Mouse (Mus musculus) embryonic fibroblast, embryonic 13.5 days (primary cell): Measurements from ENCODE around the gene Syne3. TPM values are rescaled to one million over a fixed set of nuclear protein-coding genes. Genes with fewer than 3 reads are reported as not detected.

Experiments used
- H3K27ac ChIP-seq: 2 replicates; pipeline ENCODE4 v1.5.1; 2012; ENCODE audit warnings: low read length, control low read depth, inconsistent platforms; ENCODE audit not compliant: insufficient read depth
- H3K4me1 ChIP-seq: 2 replicates; pipeline ENCODE4 v1.6.1; 2011; ENCODE audit warnings: low read length; ENCODE audit not compliant: control insufficient read depth, insufficient read depth
- H3K4me3 ChIP-seq: 2 replicates; pipeline ENCODE4 v1.5.1; 2011; ENCODE audit warnings: mild to moderate bottlenecking, control low read depth, low read length; ENCODE audit not compliant: insufficient read depth
- CTCF ChIP-seq: IDR thresholded peaks from 2 replicates; pipeline ENCODE4 v1.5.1; 2011; ENCODE audit warnings: mild to moderate bottlenecking, control low read depth, low read length, moderate library complexity, borderline replicate concordance; ENCODE audit not compliant: insufficient read depth
- POLR2A ChIP-seq: IDR thresholded peaks from 2 replicates; pipeline ENCODE4 v1.6.1; 2011; ENCODE audit warnings: low read depth, mild to moderate bottlenecking, control low read depth, low read length, moderate library complexity
- polyA plus RNA-seq: library from polyadenylated mRNA; stranded (reverse); fragments of >200 nt; gene quantifications from 2 replicates; pipeline ENCODE4 v1.2.4, GENCODE M21; 2011; ENCODE audit warnings: low read depth; ENCODE audit not compliant: missing spikeins, insufficient read length

Syne3 gene
- polyA plus RNA-seq, 1 experiment: 15.9 TPM

DNA sequence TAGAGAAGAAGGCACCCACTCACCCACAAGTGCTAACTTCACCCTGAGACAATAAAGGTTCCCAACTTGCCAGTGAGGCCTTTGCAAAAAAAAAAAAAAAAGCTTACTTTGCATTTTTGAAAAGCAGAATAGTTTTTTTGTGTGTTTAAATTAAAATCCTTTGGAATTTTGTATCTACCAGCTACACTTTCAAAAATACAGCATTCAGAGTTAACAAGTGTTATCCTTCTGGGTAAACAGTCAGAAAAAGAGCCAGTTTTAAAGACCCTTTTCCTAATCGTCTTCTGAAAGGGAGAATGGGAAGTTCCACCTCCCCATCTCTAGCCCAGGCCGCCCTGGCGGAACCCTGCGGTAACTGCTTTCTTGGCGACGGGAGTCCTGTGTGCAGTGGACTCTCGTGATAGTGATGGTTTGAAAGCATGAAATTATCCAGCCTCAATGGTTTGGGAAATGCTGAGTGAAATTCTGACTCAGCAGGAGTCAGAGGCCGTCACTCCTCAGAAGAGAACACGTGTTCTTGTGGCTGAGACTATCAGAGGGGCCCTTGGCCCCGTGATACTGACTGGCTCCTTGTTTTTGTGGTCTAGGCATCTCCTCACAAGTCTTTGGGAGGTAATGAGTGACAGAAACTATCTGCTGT lies 16.5 kb upstream of the Syne3 start:
- no peak for TF ChIP-seq POLR2A
- no peak for TF ChIP-seq CTCF

DNA sequence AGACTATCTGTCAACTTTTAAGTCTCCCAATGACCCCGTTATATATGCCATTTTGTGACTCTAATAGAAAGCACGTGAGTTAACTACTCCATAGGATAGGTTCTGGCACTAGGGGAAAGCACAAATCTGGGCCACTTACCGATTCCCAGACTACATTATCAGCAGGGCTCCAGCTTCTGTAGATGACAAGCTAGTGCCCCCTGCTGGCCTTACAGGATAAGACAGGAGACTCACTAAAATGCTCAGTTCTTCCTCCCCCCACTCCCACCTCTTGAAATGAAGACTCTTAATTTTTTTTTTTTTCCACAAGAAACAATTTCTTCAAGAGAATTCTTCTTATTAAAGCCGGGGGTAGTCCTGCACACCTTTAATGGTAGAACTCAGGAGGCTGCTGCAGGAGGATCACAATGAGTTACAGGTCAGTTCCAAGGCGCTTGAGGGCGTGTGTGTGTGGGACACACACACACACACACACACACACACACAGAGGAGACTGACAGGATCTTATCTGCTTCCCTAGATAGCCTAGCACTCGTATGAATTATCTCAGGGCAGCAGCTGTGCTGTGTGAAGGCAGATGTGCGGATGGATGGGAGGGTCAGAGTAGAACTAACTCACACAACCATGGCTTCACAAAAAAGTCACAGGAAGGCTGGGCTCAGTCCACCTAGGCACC lies 15.8 kb upstream of the Syne3 start:
- Histone ChIP-seq H3K4me1 (peaks cover 3% of the 10 kb centered on the region; the same call in 1 of the 2 replicates), H3K27ac (no peak overlapping the region), H3K4me3 (no peak overlapping the region)
- peak; percentile 46; the same call in 1 of the 2 replicates for TF ChIP-seq CTCF
- TF ChIP-seq POLR2A: no peak

More for the DNA sequence above, 16.5 kb upstream of the Syne3 start:
- Histone ChIP-seq H3K4me3 (no peak overlapping the region), H3K27ac (no peak overlapping the region), H3K4me1 (peaks cover 3% of the 10 kb centered on the region; the same call in 1 of the 2 replicates)

DNA sequence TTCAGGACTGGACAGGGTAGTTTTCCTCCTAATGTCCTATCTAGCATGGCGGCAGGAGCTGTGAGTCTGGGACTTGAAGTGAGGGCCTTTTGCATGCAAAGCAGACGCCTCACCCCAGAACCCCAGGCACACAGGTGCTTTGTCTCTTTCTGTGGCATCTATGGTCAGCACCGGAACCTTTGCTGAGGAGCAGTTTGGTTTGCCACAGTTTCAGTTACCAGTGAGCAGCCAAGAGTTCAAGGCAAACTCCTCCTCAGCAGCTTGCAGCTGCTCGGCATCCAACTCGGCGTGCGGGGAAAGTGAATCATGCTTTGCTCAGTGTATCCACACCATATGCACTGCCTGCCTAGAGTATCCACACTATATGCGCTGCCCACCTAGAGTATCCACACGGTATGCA lies 13.2 kb upstream of the Syne3 start:
- Histone ChIP-seq H3K4me3 (no peak overlapping the region), H3K27ac (no peak overlapping the region), H3K4me1 (peaks cover 3% of the 10 kb centered on the region; the same call in 1 of the 2 replicates)
- TF ChIP-seq POLR2A (no peak), CTCF (no peak)

DNA sequence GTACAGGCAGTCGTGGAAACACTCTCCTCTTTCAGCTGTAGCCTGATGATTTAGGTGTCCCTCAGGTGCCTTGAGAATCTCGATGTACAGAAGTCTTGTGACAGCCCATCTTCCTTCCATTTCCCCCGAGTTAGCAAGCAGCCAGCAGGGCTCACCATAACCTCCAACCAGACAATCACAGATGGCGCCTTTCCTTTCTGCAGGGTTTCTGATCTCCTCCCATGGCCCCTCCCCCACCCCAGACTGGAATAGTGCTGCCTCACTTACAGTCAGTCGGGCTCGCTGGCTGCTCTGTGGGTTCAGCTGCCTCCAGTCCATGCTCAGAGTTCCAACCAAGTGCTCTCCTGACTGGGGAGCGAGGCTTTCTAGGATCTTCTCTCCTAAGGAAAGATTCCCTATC lies 12.5 kb upstream of the Syne3 start:
- Histone ChIP-seq H3K4me3 (no peak overlapping the region), H3K4me1 (peaks cover under 1% of the 10 kb centered on the region; the same call in 1 of the 2 replicates), H3K27ac (no peak overlapping the region)
- TF ChIP-seq CTCF: no peak
- no peak for TF ChIP-seq POLR2A

DNA sequence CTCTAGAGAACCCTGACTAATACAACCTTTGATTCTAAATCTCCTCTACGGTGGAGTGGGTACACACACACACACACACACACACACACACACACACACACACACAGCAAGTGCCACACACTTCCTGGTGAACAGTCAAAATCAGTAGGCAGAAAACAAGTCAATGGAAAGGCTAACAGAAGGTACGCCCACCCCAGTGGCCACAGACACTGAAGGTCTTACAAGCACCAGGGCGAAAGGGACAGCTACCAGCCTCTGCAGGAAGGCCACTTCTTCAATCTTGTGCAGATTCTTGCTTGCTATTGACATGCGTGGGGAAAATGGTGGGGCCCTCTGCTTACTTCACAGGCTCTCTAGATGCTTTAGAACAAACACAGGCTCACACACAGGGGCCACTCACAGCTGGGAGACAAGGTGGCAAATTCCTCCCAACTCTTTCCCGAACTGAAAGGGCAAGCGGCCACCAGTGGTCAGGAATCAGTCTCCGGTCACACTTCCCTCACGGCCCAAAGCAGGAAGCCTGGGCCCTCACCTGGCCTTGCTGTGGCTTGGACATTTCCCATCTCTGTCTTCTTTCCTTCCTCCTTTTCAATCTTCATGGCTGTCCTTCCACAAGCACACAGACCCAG lies 11.9 kb upstream of the Syne3 start:
- TF ChIP-seq CTCF (no peak), POLR2A (no peak)
- H3K4me3 ChIP-seq: no peak overlapping the region
- H3K27ac ChIP-seq: no peak overlapping the region
- peaks cover 5% of the 10 kb centered on the region; the same call in 1 of the 2 replicates for H3K4me1 ChIP-seq

DNA sequence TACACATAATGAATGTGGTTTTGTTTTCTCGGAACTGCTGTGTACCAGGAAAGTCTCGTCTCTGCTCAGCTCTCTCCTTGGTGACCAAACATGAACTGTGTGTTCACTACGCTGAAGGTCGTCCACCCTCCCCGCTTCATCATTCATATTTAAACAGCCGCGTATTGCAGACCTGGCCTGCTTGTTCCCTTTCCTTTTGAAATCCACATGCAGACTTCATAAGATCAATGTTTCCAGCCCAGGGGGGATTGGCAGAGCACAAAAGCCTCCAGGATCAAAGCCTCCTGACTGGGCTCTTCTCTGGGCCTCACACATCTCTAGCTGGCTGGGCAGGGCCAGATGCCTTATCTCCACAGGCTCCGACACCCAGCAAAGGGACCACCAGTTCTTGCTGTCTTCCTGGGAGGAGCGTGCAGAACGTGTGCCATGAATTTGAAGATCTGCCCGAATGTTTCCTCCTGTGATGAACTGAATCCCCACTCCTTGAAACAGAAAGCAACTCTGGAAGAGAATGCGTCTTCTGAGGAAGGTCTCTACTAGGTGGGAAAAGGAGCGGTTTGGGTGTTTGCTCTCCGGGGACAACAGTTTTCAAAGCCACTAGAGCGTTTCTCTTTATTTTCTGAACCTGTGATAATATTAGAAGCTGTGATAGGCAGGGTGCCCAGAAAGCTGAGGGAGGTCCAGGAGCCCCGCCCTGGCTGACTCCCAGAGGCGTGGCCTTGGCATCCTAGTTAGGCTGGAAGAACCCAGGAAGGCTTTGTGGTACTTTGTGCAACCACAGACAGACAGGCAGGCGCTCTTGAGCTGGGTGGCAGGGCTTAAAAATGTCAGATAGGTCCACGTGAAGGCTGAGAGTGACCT lies 10.0 kb upstream of the Syne3 start:
- Histone ChIP-seq H3K27ac (no peak overlapping the region), H3K4me3 (no peak overlapping the region), H3K4me1 (peaks cover 5% of the 10 kb centered on the region; the same call in 1 of the 2 replicates)
- TF ChIP-seq CTCF (no peak), POLR2A (no peak)

DNA sequence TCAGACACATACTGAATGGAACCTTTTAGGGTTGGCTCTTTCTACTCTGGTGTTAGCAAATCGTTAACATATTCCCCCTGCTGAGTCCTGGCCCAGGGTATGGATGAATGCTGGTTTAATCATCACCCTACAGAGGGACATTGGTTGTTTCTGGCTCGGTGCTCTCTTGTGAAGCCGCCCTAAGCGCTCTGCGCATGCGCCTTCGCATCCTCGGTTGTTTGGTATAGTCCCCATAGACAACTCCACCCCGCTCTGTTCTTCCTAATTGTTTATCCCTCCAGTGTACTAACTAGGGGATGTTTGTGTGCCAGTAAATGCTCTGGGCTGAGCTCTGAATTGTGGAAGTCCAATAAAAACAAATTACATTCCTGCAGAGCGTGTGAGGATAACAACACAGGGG lies 7.0 kb upstream of the Syne3 start:
- Histone ChIP-seq H3K4me1 (peaks cover 12% of the 10 kb centered on the region), H3K27ac (peak overlapping the region; percentile 56), H3K4me3 (no peak overlapping the region)
- TF ChIP-seq POLR2A: no peak
- TF ChIP-seq CTCF: no peak

DNA sequence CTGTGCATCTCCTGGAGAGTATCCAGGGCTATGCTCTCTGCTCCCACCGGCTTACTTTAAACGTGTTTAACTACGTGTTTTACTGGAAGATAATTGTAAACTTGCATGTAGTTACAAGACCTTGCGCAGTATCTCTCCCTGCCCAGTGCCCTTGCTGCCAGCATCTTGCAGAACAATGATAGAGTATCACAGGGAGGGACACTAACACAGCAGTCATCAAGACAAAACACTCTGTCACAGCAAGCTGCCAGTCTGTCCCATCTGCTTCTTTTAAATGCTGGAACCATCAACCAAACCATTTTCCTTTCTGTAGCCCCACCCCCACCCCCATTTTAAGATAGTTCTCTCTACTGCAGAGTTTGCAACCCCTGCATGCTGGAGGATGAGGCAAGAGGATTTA lies 6.6 kb upstream of the Syne3 start:
- H3K4me1 ChIP-seq: peaks cover 12% of the 10 kb centered on the region
- no peak for TF ChIP-seq CTCF
- no peak for TF ChIP-seq POLR2A
- H3K27ac ChIP-seq: peak overlapping the region; percentile 56
- no peak overlapping the region for H3K4me3 ChIP-seq

DNA sequence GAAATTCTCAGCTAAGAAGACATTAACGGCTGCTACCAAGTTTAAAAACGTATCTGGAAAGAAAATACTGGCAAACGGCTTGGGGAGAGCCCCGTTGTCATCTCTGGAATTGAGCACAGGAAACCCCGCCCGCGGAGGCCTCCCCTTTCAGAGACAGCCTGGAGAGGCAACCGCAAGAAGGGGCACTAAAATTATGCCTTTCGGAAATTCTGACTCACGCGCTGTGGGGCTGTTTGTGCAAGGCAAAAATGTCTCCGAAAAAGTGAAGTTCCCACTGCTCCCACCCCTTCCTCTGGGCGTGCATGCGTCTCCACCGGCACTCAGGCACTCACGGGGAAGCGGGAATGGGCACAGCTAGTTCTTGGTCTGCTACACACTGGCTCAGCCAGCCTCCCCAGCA lies 3.5 kb upstream of the Syne3 start:
- H3K4me3 ChIP-seq: no peak overlapping the region
- peak overlapping the region; percentile 74 for H3K27ac ChIP-seq
- peaks cover 12% of the 10 kb centered on the region for H3K4me1 ChIP-seq
- TF ChIP-seq POLR2A (peak; percentile 51; the same call in 1 of the 2 replicates), CTCF (no peak)

DNA sequence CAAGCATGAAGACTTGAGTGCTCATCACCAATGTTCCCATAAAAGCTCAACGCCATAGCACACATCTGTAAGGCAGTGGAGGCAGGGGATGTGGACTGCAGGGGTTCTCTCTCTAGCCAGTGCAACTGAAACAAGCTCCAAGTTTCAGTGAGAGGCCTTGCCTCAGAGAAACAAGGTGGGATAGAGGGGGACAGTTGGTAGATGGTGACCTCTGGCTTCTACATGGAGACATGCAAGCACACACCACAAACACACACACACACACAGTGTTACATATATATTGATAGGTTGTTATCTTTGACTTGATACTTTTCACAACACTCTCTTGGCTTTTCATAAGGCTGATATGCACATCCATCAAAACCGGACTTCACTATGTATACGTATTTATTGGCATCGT lies 2.7 kb upstream of the Syne3 start:
- H3K27ac ChIP-seq: peak overlapping the region; percentile 69
- no peak for TF ChIP-seq CTCF
- TF ChIP-seq POLR2A: no peak

More for the DNA sequence above, 2.7 kb upstream of the Syne3 start:
- Histone ChIP-seq H3K4me3 (no peak overlapping the region), H3K4me1 (peaks cover 12% of the 10 kb centered on the region)
